Mouse (Mus musculus) erythroblast, adult 5-6 weeks (primary cell): ENCODE results near the gene Srsf12. TPM values are rescaled to one million over a fixed set of nuclear protein-coding genes. Genes with fewer than 3 reads are reported as not detected.

Experiments used
- ATAC-seq: replicated peaks from 2 replicates; pipeline ENCODE4 v1.8.0; 2016; ENCODE audit warnings: moderate number of reproducible peaks, mild to moderate bottlenecking, moderate TSS enrichment, inconsistent platforms; ENCODE audit not compliant: poor library complexity, low FRiP score, severe bottlenecking
- total RNA-seq, 2 experiments: library from RNA; stranded (forward) in 1 of 2; stranded (reverse) in 1 of 2; fragments of 150-400 nt in 1 of 2; fragments of 200-764, 138-1000 nt in 1 of 2; gene quantifications; 2 replicates each; pipeline versions ENCODE4 v1.2.3 to v1.2.4; 2015 to 2017; ENCODE audit warnings: low replicate concordance in 2 of 2

The Srsf12 gene
- total RNA-seq, 2 experiments from 2014 or later = 0.09 TPM; not detected in 1

- ATAC-seq = peak; percentile 82
Observed at GRCm38 (mm10) chr4:33248062-33248889, 39.5 kb downstream of the Srsf12 start.

DNA sequence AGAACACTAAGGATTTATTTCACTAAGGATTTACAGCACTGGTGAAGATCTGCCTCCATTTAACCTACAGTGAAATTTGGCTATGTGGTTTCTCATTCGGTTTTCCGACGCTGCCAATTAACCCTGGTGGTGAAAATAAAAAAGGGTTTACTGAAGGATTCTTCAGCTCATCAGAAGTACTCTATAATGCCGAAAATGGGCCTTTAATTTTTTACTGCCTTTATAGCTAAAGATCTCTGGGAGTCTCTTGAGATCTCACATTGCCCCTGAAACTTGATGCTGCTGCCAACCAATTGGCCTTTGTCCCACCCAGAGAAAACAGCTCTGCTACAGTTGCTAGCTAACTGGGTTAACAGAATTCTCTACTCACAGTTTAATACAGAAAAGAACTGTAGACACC lies 40.1 kb downstream of the Srsf12 start:
- ATAC-seq = no peak

- ATAC-seq = no peak
Observed at GRCm38 (mm10) chr4:33249716-33250230, 41.0 kb downstream of the Srsf12 start.

DNA sequence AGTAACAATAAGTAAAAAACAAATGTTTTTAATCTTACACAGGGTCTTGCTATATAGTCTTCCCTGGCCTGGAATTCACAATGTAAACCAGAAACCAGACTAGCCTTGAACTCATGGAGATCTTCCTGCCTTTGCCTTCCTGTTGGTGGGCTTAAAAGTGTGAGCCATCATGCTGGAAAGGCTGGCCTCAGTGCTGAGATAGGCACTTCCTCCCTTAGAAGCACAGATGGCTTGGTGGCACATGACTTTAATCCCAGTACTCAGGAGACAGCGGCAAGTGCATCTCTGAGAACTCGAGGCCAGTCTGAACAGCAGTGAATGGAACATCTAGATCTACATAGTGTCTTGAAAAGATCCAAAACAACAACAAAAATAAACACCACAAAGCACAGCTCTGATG lies 42.1 kb downstream of the Srsf12 start:
- no peak for ATAC-seq

- no peak for ATAC-seq
Observed at GRCm38 (mm10) chr4:33254706-33255105, 45.9 kb downstream of the Srsf12 start.

DNA sequence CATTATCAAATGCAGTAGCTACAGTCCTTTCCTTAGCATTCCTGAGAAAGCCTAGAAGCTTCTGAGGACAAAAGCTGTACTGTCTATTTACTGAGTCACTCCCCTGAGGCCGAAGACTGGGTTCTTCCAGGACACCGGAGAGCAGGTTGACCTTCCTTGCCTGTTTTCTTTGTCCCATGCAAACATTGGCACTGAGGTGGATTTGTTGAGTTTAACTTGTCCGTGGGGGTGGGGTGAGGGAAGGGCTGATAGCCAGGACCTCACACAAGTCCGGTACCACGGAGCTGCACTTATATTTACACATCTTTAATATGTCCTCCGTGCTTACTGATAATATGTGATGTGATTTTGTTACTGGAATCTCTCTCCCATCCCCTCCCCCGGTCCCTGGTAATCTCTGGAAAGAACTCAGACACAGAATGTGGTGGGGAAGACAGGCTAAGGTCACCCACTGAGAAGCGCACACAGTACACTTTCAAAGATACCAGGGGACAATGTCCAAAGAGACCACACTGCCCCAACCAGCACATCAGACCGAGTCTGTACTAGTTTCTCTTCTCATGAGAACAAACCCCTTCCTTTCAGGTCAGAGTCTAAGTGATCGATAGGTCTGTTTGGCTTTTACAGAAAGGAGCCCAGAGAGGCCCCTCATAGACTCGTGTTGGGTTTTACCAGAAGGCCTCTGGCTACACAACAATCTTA lies 48.6 kb downstream of the Srsf12 start:
- ATAC-seq = no peak

GRCm38 (mm10) chr4:33260311-33260710 lies 51.5 kb downstream of the Srsf12 start:
- ATAC-seq = no peak

DNA sequence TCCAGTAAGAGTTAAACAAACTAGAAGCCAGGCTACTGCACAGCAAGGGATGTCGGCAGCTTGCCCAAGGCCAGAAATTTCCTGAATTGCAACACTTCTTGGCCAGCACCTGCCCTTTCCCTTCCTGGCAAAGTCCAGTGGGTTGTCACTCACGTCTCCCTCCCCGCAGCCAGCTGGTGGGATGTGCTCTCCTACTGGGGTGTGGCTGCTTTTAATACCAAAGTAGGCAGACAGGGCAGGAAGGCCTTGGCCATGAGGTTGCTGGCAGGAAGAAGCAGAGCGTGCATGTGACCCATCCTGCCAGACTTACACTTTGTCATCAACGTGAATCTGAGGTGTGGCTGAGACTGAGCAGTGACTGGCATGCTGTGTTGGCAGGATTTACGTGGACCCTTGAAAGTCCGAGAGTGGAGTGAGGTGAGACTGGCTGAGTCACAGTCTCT lies 52.5 kb downstream of the Srsf12 start:
- ATAC-seq = no peak

DNA sequence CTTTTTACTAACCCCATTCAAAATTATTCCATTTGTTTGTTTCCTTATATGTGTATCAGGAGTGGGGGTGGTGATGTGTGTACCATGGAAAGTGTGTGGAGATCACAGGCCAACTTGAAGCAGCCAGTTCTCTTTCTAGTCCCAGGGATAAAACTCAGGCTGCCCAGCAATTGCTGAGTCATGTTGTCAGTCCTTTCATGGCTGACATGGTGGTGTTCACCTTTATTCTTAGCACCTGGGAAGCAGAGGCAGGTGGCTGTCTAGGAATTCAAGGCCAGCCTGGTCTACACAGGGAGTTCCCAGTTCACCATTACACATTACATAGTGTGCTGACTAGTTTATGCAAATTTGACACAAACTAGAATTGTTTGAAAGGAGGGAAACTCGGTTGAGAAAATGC lies 54.1 kb downstream of the Srsf12 start:
- ATAC-seq = no peak

- no peak for ATAC-seq
Observed at GRCm38 (mm10) chr4:33264979-33265726, 56.4 kb downstream of the Srsf12 start.

DNA sequence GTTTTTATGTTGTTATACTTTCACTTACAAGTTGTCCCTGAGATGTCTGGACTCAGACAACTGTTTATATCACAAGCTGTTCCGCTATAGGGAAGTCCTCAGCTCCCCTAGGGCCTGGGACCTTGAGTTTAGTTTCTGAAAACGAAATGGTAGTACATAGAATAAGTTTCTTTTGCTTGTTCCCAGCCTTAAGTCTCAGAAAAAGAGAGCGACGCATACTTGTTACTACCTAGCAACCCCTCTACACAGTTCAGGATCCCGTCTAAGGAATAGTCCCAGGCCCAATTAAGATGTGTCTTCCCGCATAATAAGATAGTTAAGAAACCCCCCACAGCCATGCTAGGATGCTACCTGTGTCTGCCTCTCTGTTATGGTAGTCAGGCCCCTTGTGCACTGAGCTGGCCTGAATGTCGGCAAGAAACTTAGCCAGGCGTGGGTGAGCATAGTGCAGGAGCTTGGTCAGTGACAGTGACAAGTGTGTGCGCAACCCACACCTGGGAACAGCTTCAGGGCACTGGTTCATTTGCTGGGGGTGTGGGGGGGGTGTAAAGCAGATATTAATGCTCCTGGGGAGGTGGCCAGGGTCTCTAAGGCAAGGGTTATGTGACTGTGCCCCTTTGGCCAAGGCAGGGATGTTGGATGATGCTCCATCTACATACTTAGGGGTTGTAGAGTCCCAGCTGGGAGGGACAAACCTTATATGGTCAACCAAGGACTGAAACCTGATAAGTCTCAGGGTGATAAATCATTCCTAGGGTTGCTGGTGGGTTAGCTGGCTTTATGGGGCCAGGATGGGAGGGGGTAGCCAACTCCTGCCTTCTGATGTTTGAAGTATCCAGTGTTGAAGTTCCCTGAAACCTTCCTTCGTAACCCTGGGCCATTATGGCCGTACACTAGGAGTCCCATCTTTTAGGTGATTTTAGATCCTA lies 61.9 kb downstream of the Srsf12 start:
- ATAC-seq = no peak

DNA sequence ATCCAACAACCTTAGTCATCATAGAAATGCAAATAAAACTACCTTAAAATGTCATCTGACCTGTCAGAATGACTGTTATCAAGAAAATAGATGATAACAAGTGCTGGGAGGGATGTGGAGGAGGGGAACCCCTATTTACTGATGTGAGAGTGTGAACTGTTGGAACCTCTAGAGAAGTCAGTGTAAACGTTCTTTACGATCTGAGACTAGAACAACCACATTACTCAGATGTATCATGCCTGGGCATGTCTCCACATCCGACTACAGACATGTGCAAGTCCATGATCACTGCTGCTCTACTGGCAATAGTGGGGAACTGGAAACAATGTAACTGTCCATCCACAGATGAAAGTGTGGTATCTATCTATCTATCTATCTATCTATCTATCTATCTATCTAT lies 64.6 kb downstream of the Srsf12 start:
- no peak for ATAC-seq

DNA sequence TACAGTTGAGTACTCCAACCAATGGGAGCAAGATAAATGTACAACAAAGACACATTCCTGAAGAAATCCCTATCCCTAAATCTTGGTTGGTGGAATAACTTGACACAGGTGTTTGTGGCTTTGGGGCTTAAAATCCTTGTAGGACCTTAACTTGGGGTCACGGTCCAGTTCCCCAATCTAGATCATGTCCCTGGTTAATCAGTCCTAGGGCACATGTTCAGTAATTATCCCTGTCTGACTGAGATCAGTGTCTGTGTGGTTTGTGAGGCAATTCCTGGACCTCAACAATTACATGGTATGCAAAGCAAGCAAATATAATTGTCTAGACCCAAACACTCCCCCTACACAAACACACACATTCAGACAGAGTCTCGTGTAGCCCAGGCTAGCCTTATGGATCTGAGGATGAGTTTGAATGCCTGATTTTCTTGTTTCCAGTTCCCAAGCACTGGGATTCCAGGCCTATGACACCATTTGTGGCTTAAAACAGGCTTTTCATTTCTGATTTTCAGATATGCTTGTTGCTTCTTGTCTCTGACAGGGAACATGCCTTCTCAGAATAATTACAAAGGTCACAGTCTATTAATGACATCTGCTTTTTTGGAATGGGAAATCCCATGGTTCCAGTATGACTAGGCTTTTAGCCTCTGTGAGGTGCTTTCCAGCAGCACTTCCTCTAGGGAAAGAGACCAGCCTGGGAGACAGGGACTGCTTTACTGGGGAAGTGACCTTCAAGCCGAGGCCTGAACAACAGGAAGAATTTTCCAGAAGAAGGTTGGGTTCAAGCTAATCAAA lies 73.3 kb downstream of the Srsf12 start:
- no peak for ATAC-seq

Other genes with a start within 250 kb of the Srsf12 start
- gene Rragd, start 226.0 kb upstream of the Srsf12 start, total RNA-seq (2015; ENCODE audit: low replicate concordance) = 3.8 and 7.1 TPM in 2 replicates
- gene Rragd, start 226.0 kb upstream of the Srsf12 start, total RNA-seq (2017; ENCODE audit: low replicate concordance) = 10.0 and 19.5 TPM in 2 replicates
- gene Ube2j1, start 177.6 kb upstream of the Srsf12 start, total RNA-seq (2015; ENCODE audit: low replicate concordance) = 18.6 and 23.4 TPM in 2 replicates
- 15.5 and 28.6 TPM in 2 replicates for gene Ube2j1, start 177.6 kb upstream of the Srsf12 start, total RNA-seq (2017; ENCODE audit: low replicate concordance)
- gene Gabrr2, start 146.0 kb upstream of the Srsf12 start, total RNA-seq (2015; ENCODE audit: low replicate concordance) = not detected in 2 replicates
- 1.5 TPM in 1 of 2 replicates, not detected in the other for gene Gabrr2, start 146.0 kb upstream of the Srsf12 start, total RNA-seq (2017; ENCODE audit: low replicate concordance)
- not detected in 2 replicates for gene Gabrr1, start 76.5 kb upstream of the Srsf12 start, total RNA-seq (2015; ENCODE audit: low replicate concordance)
- not detected in 2 replicates for gene Gabrr1, start 76.5 kb upstream of the Srsf12 start, total RNA-seq (2017; ENCODE audit: low replicate concordance)
- gene Pm20d2, start 19.3 kb upstream of the Srsf12 start, total RNA-seq (2015; ENCODE audit: low replicate concordance) = not detected in 2 replicates
- gene Pm20d2, start 19.3 kb upstream of the Srsf12 start, total RNA-seq (2017; ENCODE audit: low replicate concordance) = 0.28 TPM in 1 of 2 replicates, not detected in the other
- gene Pnrc1, start 81.2 kb downstream of the Srsf12 start, total RNA-seq (2015; ENCODE audit: low replicate concordance) = 234 and 244 TPM in 2 replicates
- 215 and 244 TPM in 2 replicates for gene Pnrc1, start 81.2 kb downstream of the Srsf12 start, total RNA-seq (2017; ENCODE audit: low replicate concordance)
- gene Rngtt, start 101.3 kb downstream of the Srsf12 start, total RNA-seq (2015; ENCODE audit: low replicate concordance) = 55.8 and 61.3 TPM in 2 replicates
- 109 and 206 TPM in 2 replicates for gene Rngtt, start 101.3 kb downstream of the Srsf12 start, total RNA-seq (2017; ENCODE audit: low replicate concordance)